ENCODE assay signal across 28 mouse cellular contexts in the genomic region with DNA sequence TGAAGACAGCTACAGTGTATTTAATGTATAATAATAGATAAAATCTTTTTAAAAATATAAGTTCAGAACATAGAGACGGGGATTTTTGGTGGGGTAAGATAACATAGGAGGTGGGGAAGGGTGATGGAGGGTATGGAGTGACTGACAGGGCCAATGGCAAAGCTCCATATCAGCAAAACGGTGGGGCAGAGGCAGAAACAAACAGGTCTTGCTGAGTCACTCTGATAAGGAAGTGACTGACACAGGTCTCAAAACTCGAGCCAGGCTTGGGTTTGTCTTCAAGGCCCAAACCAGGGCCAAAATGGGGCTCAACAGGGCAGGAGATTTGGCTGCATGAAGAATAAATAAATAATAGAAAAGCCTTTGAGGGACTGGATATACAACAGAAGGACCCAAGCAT. TPM values are rescaled to one million over a fixed set of nuclear protein-coding genes. Genes with fewer than 3 reads are reported as not detected.
A peak's percentile ranks its signal among the peaks of the same experiment; 100 is the strongest.
DNase-seq lines count a peak whose midpoint lies in the region; ATAC-seq and TF ChIP-seq lines count a peak whose summit lies in the region.
"Had no signal": no experiment of that assay in that cellular context is flagged by ENCODE, and none has a peak within 500 bp of the region (broad histone marks: within the 10 kb centered on the region; RNA-seq: fewer than 3 reads in every experiment).

No protein-coding gene starts in this region.

- no peaks in the 10 kb centered on the region for H3K27me3 ChIP-seq in ES-Bruce4 (ENCODE audit: control insufficient read depth, insufficient read depth, low read length, poor library complexity, severe bottlenecking)
- H3K27me3 ChIP-seq: embryonic facial prominence, embryonic 12.5 days; forebrain, embryonic 15.5 days; heart, embryonic 15.5 days; hindbrain, embryonic 12.5 days; limb, embryonic 12.5 days; Patski had no signal

- no peak overlapping the region for H3K27ac ChIP-seq in ES-Bruce4 (ENCODE audit: insufficient read depth, low read length)
- H3K27ac ChIP-seq in left cerebral cortex, adult 2 months: no peak overlapping the region
- H3K27ac ChIP-seq: embryonic facial prominence, embryonic 12.5 days; forebrain, embryonic 15.5 days; heart, embryonic 10.5 days; heart, embryonic 15.5 days; hindbrain, embryonic 12.5 days; limb, embryonic 12.5 days; liver, embryonic 14.5 days had no signal

- no peak for TF ChIP-seq POLR2A in ES-Bruce4 (IDR thresholded peaks at IDR 0.05; ENCODE audit: insufficient read depth, low read length)

- no peaks in the 10 kb centered on the region for H3K4me1 ChIP-seq in ES-Bruce4 (ENCODE audit: control insufficient read depth, insufficient read depth, low read length)
- H3K4me1 ChIP-seq: embryonic facial prominence, embryonic 12.5 days; forebrain, embryonic 15.5 days; heart, embryonic 10.5 days; heart, embryonic 15.5 days; hindbrain, embryonic 12.5 days; limb, embryonic 12.5 days had no signal

- no peak for ATAC-seq in megakaryocyte-erythroid progenitor cell, adult 5-6 weeks (replicated peaks; ENCODE audit: low FRiP score, low TSS enrichment, poor library complexity, severe bottlenecking)
- ATAC-seq: forebrain, embryonic 15.5 days; intestine, embryonic 16.5 days; midbrain, embryonic 16.5 days; Patski had no signal

- no peaks in the 10 kb centered on the region for H3K9me3 ChIP-seq in ES-Bruce4 (replicated peaks; ENCODE audit: control insufficient read depth, insufficient read depth, low read length, poor library complexity, severe bottlenecking)
- H3K9me3 ChIP-seq: embryonic facial prominence, embryonic 12.5 days; forebrain, embryonic 15.5 days; heart, embryonic 10.5 days; heart, embryonic 15.5 days; hindbrain, embryonic 12.5 days; limb, embryonic 12.5 days had no signal

- intact Hi-C loops in left cerebral cortex, adult 2 months (cut with DNase I): no loop called here

- no peak for TF ChIP-seq CTCF in ES-Bruce4 (IDR thresholded peaks at IDR 0.05; ENCODE audit: low read depth, low read length)
- no peak for TF ChIP-seq CTCF in left cerebral cortex, adult 2 months (IDR thresholded peaks at IDR 0.05)

- peak; percentile 44 for DNase-seq in 416B (ENCODE audit: low read depth)
- DNase-seq in R1 (ENCODE audit: low read depth, low spot score): peak; percentile 45
- peak; percentile 23 for DNase-seq in yolk sac, embryonic 10.5 days (ENCODE audit: low spot score)
- DNase-seq in natural killer cell, adult 2 months (ENCODE audit: low spot score in 2 of 2): no peak
- no peak for DNase-seq in left cerebral cortex, adult 2 months (ENCODE audit: extremely low spot score in 1 of 2, low spot score in 2 of 2)
- DNase-seq: adrenal gland, adult 8-10 months; cerebellum, adult 11 months; cerebellum, adult 9-10 months; embryo, embryonic 11 days; gastrocnemius, postnatal 25 days; kidney, adult 9 months; kidney, postnatal 14 days; layer of hippocampus, adult 9-11 months; lung, adult 2 months; thymus, adult 2 months; thymus, postnatal 36 days had no signal

- H3K36me3 ChIP-seq in ES-Bruce4 (ENCODE audit: control insufficient read depth, insufficient read depth, low read length, poor library complexity, severe bottlenecking): no peaks in the 10 kb centered on the region
- H3K36me3 ChIP-seq: embryonic facial prominence, embryonic 12.5 days; forebrain, embryonic 15.5 days; heart, embryonic 10.5 days; heart, embryonic 15.5 days; hindbrain, embryonic 12.5 days; limb, embryonic 12.5 days had no signal

- no peak overlapping the region for H3K4me3 ChIP-seq in ES-Bruce4 (ENCODE audit: low read depth, low read length)
- no peak overlapping the region for H3K4me3 ChIP-seq in left cerebral cortex, adult 2 months
- H3K4me3 ChIP-seq: embryonic facial prominence, embryonic 12.5 days; forebrain, embryonic 15.5 days; heart, embryonic 10.5 days; heart, embryonic 15.5 days; hindbrain, embryonic 12.5 days; limb, embryonic 12.5 days had no signal

- no peak overlapping the region for H3K9ac ChIP-seq in ES-Bruce4 (ENCODE audit: low read depth, poor library complexity, severe bottlenecking)
- H3K9ac ChIP-seq: embryonic facial prominence, embryonic 12.5 days; forebrain, embryonic 15.5 days; heart, embryonic 15.5 days; hindbrain, embryonic 12.5 days; limb, embryonic 12.5 days; liver, embryonic 14.5 days had no signal

- 0 out of 2 replicates have a peak, but pooled peaks have one; percentile 11 for TF ChIP-seq EP300 in ES-Bruce4 (IDR thresholded peaks at IDR 0.05; ENCODE audit: insufficient read depth, low read depth, low read length)

RNA-seq across cellular contexts. Expression of gene Igf2bp2, which starts 38.8 kb away (rescaled TPM):
- polyA plus RNA-seq in ES-Bruce4 (2011; ENCODE audit: insufficient read depth, insufficient read length, low read depth, missing spikeins): 89.0 and 92.6 TPM in 2 replicates
- total RNA-seq in megakaryocyte-erythroid progenitor cell, adult 5-6 weeks (2014; fragmentation: Nextera tagmentation): 1.5 TPM in 1 of 2 replicates, not detected in the other
- 1.0 and 1.2 TPM in 2 replicates for total RNA-seq in megakaryocyte-erythroid progenitor cell, adult 5-6 weeks (2017)
- total RNA-seq in left cerebral cortex, adult 2 months (2021): 1 to 10 TPM; 1.7 to 1.8 TPM

Comparison
In these comparisons a context has a peak if more than half of its experiments do, and no peak if none do; other contexts are left out.
1. DNase-seq: peak in 416B (single experiment), R1 (single experiment) and yolk sac, embryonic 10.5 days (single experiment); none in natural killer cell, adult 2 months (0 of 2) and left cerebral cortex, adult 2 months (0 of 2).